ENCODE assay signal across 8 mouse cellular contexts in genomic region chr10:82763840-82764631, GRCm38 (mm10). TPM values are rescaled to one million over a fixed set of nuclear protein-coding genes. Genes with fewer than 3 reads are reported as not detected.
DNase-seq lines count a peak whose midpoint lies in the region; ATAC-seq and TF ChIP-seq lines count a peak whose summit lies in the region.

Gene Nfyb (minus strand): TSS chr10:82764144.

- peaks cover under 1% of the 10 kb centered on the region; the same call in 1 of the 2 replicates for H3K36me3 ChIP-seq in hindbrain, postnatal 0 days (ENCODE audit: insufficient read depth, low read length)

- no peaks in the 10 kb centered on the region for H3K9me3 ChIP-seq in hindbrain, postnatal 0 days (ENCODE audit: low read length)

- intact Hi-C loops in gastrocnemius, adult 2 months (cut with DNase I), result loop anchor here (1.0 to 5.0 kb wide), 2 partner anchors 65 to 93 kb away; no protein-coding TSS in a partner anchor
- intact Hi-C loops in left cerebral cortex, adult 2 months (cut with DNase I), result loop anchor here (1.0 to 5.0 kb wide), 3 partner anchors 62 to 98 kb away; no protein-coding TSS in a partner anchor

- peak within 1 kb of the TSS; percentile 92 for H3K27ac ChIP-seq in gastrocnemius, adult 2 months
- peak within 1 kb of the TSS; percentile 99 for H3K27ac ChIP-seq in hindbrain, postnatal 0 days
- H3K27ac ChIP-seq in left cerebral cortex, adult 2 months, result peak within 1 kb of the TSS; percentile 88

- peak; percentile 97 for ATAC-seq in common myeloid progenitor, adult 5-6 weeks (replicated peaks; ENCODE audit: low read depth, poor library complexity, severe bottlenecking)
- ATAC-seq in hindbrain, postnatal 0 days, result peak; percentile 97
- peak; percentile 93 for ATAC-seq in megakaryocyte, adult 5-6 weeks (ENCODE audit: poor library complexity, severe bottlenecking)

- H3K27me3 ChIP-seq in hindbrain, postnatal 0 days (ENCODE audit: insufficient read depth, low read length), result no peaks in the 10 kb centered on the region

- 1% methylated on average over 49 of the region's 68 CpGs for WGBS in hindbrain, postnatal 0 days

- peak within 1 kb of the TSS; percentile 82 for H3K9ac ChIP-seq in hindbrain, postnatal 0 days (replicated peaks; ENCODE audit: low read length)

- H3K4me2 ChIP-seq in hindbrain, postnatal 0 days (ENCODE audit: low read depth, low read length), result peak within 1 kb of the TSS; percentile 64

- no peak for TF ChIP-seq CTCF in gastrocnemius, adult 2 months (IDR thresholded peaks at IDR 0.05)
- TF ChIP-seq CTCF in hindbrain, postnatal 0 days (IDR thresholded peaks at IDR 0.05; ENCODE audit: low read depth), result no peak
- TF ChIP-seq CTCF in left cerebral cortex, adult 2 months (IDR thresholded peaks at IDR 0.05), result no peak

- peak within 1 kb of the TSS; percentile 88 for H3K4me3 ChIP-seq in gastrocnemius, adult 2 months
- peak within 1 kb of the TSS; percentile 88 for H3K4me3 ChIP-seq in hindbrain, postnatal 0 days (ENCODE audit: low read length)
- peak within 1 kb of the TSS; percentile 77 for H3K4me3 ChIP-seq in left cerebral cortex, adult 2 months

- DNase-seq in ZHBTc4 (ENCODE audit: low read depth, low spot score), result peak; percentile 98
- DNase-seq in gastrocnemius, adult 2 months, result peak; percentile 98
- peak; percentile 97 for DNase-seq in hindbrain, postnatal 0 days (ENCODE audit: low spot score)
- peak; percentile 97 for DNase-seq in left cerebral cortex, adult 2 months (ENCODE audit: extremely low spot score in 1 of 2, low spot score in 2 of 2)
- DNase-seq in right cerebral cortex, adult 2 months (ENCODE audit: low spot score in 2 of 2), result peak; percentile 96
- DNase-seq in urinary bladder, postnatal 14 days (ENCODE audit: low spot score), result peak; percentile 96

- H3K4me1 ChIP-seq in hindbrain, postnatal 0 days (ENCODE audit: insufficient read depth, low read length), result peaks cover 20% of the 10 kb centered on the region; the same call in 1 of the 2 replicates

RNA-seq across cellular contexts. Expression of gene Nfyb, which starts in this region (rescaled TPM):
- 87.5 and 91.5 TPM in 2 replicates for total RNA-seq in common myeloid progenitor, adult 5-6 weeks (2017)
- total RNA-seq in gastrocnemius, adult 2 months (2021), result 10 to 100 TPM; 31.7 to 37.5 TPM
- 30.9 and 34.4 TPM in 2 replicates for total RNA-seq in hindbrain, postnatal 0 days (2014; rRNA removed)
- 27.3 and 28.1 TPM in 2 replicates for polyA plus RNA-seq in hindbrain, postnatal 0 days (2015; fragmentation: Nextera tagmentation; extraction: Ambion mirVana)
- total RNA-seq in left cerebral cortex, adult 2 months (2021), result 10 to 100 TPM; 57.3 to 60.2 TPM
- 34.9 and 48.3 TPM in 2 replicates for total RNA-seq in megakaryocyte, adult 5-6 weeks (2015)
- 71.7 and 77.4 TPM in 2 replicates for total RNA-seq in megakaryocyte, adult 5-6 weeks (2017)

Comparison
In these comparisons a context has a peak if more than half of its experiments do, and no peak if none do; other contexts are left out.
1. Peak in every context shown above with its lines: DNase-seq, ATAC-seq, H3K4me3 ChIP-seq and H3K27ac ChIP-seq.